Mouse (Mus musculus) bone marrow, adult 2 months (tissue): ENCODE measurements around the gene Ccdc113. TPM values are rescaled to one million over a fixed set of nuclear protein-coding genes. Genes with fewer than 3 reads are reported as not detected.

ENCODE experiments used
- H3K27ac ChIP-seq: fragments of 200-500 bp; 2 replicates; pipeline ENCODE4 v1.5.1; 2012; ENCODE audit warnings: low read depth, mild to moderate bottlenecking, control low read depth, inconsistent platforms, low read length; ENCODE audit not compliant: control insufficient read depth, poor library complexity, insufficient read depth
- H3K4me1 ChIP-seq: fragments of 200-500 bp; 2 replicates; pipeline ENCODE4 v1.6.1; 2011; ENCODE audit warnings: low read length; ENCODE audit not compliant: control insufficient read depth, insufficient read depth
- H3K4me3 ChIP-seq: fragments of 200-500 bp; replicated peaks from 2 replicates; pipeline ENCODE3; 2011; ENCODE audit warnings: mild to moderate bottlenecking, low read depth, low read length, control low read depth; ENCODE audit not compliant: control insufficient read depth
- CTCF ChIP-seq: fragments of 200-500 bp; IDR thresholded peaks from 2 replicates; pipeline ENCODE4 v1.5.1; 2011; ENCODE audit warnings: low read length, control low read depth; ENCODE audit not compliant: control insufficient read depth, insufficient read depth
- POLR2A ChIP-seq: fragments of 200-500 bp; IDR thresholded peaks from 2 replicates; pipeline ENCODE4 v1.6.1; 2011; ENCODE audit warnings: low read depth, mild to moderate bottlenecking, control low read depth, low read length, borderline replicate concordance; ENCODE audit not compliant: control insufficient read depth
- WGBS: fragments of 180-500 bp; shearing (Covaris S2); methylation state at CpG from one replicate; pipeline ENCODE4 v1.1.7; 2018; 5-methylcytosine and 5-hydroxymethylcytosine counted together
- polyA plus RNA-seq: library from polyadenylated mRNA; stranded (reverse); fragments of >200 nt; gene quantifications from 2 replicates; pipeline ENCODE4 v1.2.4, GENCODE M21; 2011; ENCODE audit warnings: low replicate concordance; ENCODE audit not compliant: missing spikeins, insufficient read depth, insufficient read length

The Ccdc113 gene
- polyA plus RNA-seq, 1 experiment, result not detected

DNA sequence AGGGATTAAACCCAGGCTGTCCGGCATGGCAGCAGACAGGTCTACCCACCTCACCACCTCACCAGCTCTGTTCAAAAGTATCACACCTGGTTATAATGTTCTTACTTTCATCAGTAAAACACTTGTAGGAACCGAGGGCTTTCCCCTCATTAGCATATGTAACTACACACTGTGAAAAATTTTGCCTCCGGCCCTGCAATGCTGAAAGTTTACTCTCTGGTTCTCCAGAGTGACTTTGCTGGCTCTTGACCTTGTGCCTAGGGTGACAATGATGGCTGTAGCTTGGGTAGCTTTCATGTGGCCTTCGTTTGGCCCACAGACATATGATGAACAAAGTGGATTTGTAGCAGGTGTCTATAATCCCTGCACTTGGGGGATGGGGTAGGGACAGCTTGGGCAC is 13.1 kb downstream of the Ccdc113 start:
- no peak overlapping the region for H3K4me3 ChIP-seq
- H3K27ac ChIP-seq, result no peak overlapping the region
- WGBS, result 71% methylated on average over 4 of the region's 4 CpGs
- H3K4me1 ChIP-seq, result no peaks in the 10 kb centered on the region
- TF ChIP-seq POLR2A (no peak), CTCF (no peak)

DNA sequence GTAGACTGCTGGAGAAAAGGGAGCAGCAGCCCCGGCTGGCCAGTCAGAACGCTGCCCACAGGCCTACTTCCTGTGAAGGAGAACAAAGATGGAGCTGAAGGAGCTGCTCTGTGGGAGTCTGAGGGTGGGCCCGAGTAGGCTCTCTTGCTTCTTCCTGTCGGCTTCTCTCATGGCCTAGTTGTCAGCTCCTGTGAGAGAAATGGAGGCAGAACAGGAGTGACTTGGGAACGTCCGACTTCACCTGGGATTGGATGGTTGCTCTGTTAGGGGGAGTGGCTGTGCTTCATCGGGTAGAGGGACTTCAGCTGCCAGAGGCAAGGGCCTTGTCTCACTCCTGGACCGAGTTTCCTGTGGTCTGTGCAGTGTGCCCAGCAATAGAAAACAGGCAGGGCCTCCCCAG is 14.0 kb downstream of the Ccdc113 start:
- H3K4me3 ChIP-seq, result no peak overlapping the region
- TF ChIP-seq CTCF (no peak), POLR2A (no peak)
- 66% methylated on average over 8 of the region's 8 CpGs for WGBS
- no peaks in the 10 kb centered on the region for H3K4me1 ChIP-seq
- H3K27ac ChIP-seq, result no peak overlapping the region

DNA sequence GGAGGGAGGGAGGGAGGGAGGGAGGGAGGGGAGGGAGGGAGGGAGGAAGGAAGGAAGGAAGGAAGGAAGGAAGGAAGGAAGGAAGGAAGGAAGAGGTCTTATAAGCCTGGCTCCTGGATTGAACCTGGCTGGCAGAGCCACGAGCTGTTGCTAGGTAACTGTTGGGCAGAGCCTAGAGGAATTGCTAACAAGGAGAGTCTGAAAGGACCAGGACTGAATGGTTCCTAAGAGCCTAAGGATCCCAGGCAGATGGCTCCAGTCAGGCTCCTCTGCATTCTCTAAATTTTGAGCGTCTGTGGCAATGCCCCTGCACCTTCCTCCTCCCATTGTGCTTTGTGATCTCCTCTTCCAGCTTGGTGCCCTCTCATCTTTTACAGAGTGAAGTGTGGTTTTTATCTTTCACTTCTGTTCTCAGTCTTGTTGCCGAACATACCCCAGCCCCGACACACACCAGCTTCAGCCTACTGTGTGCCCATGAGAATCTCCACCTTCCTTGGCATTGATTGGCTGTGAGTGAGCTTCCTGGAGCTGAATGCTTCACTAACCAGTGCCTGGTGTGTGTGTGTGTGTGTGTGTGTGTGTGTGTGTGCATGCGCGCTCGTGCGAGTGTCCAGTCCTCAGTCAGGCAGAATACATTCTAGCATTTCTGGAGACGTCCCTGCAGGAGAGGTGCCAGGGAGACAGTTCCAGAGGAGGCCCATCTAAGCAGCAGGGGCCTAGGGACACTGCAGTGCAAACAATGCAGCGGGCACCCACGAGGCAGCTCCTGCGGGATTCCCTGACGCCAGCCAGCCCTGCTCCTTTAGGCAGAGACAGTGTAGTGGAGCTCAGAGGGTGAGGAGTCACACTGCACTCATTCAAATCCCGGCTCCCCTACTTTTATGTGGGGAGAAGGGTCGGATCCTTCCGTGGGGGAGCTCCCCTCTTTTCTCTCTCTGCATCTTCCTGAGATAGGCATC is 16.3 kb downstream of the Ccdc113 start:
- 73% methylated on average over 16 of the region's 16 CpGs for WGBS
- no peaks in the 10 kb centered on the region for H3K4me1 ChIP-seq
- no peak overlapping the region for H3K4me3 ChIP-seq
- H3K27ac ChIP-seq, result no peak overlapping the region
- TF ChIP-seq CTCF, result no peak
- TF ChIP-seq POLR2A, result no peak

DNA sequence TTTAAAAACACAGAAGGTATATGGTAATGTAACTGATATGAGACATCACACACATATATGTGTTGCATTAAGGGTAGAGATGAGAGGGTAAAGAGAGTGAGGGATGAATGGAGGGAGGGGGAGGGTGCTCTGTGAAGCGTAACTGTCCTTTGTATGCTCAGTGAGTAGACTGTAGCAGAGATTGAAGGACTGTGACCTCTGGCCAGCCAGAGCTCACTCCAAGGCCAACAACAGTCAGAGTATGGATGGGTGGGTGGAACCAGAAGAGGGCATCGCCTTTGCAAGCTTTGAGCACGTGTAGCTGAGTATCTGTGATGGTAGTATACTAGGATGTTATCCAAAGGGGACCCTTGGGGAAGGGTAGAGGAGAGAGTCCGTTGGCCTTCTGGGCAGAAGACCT is 17.7 kb downstream of the Ccdc113 start:
- 74% methylated on average over 4 of the region's 4 CpGs for WGBS
- TF ChIP-seq CTCF, result no peak
- no peak for TF ChIP-seq POLR2A

DNA sequence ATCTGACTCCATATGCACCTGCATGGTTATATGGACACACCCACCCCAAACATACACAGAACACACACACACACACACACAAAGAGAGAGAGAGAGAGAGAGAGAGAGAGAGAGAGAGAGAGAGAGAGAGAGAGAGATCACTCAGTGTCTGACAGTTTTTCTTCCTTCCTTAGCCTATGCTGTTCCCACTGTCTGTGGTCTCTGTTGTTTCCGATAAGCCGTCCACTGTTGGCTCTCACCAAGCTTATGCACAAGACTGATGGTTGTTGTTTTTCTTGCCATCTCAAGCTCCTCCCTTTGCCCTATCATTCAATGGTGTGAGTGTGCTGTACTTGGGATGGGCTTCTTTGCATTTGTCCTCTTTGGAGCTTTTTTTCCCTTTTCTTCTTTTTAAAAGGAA is 22.1 kb downstream of the Ccdc113 start:
- WGBS, result 81% methylated on average over 2 of the region's 2 CpGs
- TF ChIP-seq POLR2A (no peak), CTCF (no peak)
- H3K27ac ChIP-seq, result no peak overlapping the region
- H3K4me1 ChIP-seq, result no peaks in the 10 kb centered on the region
- H3K4me3 ChIP-seq, result no peak overlapping the region

More for the DNA sequence above, 17.7 kb downstream of the Ccdc113 start:
- H3K4me3 ChIP-seq, result no peak overlapping the region
- no peaks in the 10 kb centered on the region for H3K4me1 ChIP-seq
- H3K27ac ChIP-seq, result no peak overlapping the region

DNA sequence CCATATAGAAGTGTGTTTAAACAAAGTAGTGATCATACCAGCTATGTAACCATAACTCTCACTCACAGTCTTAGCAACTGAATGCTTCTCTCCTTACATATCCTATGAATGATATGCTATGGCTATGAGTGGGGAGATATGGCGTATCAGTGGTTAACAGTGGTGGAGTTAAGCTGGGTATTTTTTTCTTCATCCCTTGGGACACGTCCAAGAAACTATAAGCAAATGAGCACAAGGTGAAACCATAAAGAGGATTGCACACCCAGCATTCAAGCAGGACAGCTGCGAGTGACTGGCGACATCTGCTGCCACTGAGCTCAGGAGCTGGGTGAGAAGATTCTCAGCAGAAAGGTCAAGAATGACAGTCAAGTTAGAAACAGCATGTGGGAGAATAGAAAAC is 32.3 kb downstream of the Ccdc113 start:
- TF ChIP-seq POLR2A (no peak), CTCF (no peak)
- WGBS, result 69% methylated on average over 4 of the region's 4 CpGs
- H3K4me3 ChIP-seq, result no peak overlapping the region
- no peak overlapping the region for H3K27ac ChIP-seq
- no peaks in the 10 kb centered on the region; the same call in 1 of the 2 replicates for H3K4me1 ChIP-seq

DNA sequence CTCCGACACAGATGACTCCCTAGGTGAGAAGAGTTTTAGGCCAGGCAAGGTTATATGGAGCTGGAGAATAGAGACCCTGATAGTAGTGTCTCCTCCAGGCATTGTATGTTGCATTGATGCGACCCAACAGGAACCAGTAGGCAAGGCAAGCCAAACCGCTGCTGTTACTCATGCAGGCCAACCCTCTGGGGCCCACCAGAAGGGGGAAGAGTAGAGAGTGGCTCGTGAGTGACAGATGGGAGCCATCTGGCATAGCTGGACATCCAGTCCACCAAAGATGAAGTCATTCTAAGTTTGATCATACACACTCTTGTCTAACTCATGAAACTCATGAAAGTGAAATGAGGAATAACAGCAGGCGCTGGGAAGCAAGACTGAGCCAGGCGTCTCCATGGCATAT is 32.9 kb downstream of the Ccdc113 start:
- no peak overlapping the region for H3K4me3 ChIP-seq
- WGBS, result 75% methylated on average over 6 of the region's 6 CpGs
- no peak for TF ChIP-seq POLR2A
- no peak for TF ChIP-seq CTCF
- H3K4me1 ChIP-seq, result no peaks in the 10 kb centered on the region; the same call in 1 of the 2 replicates
- H3K27ac ChIP-seq, result no peak overlapping the region

DNA sequence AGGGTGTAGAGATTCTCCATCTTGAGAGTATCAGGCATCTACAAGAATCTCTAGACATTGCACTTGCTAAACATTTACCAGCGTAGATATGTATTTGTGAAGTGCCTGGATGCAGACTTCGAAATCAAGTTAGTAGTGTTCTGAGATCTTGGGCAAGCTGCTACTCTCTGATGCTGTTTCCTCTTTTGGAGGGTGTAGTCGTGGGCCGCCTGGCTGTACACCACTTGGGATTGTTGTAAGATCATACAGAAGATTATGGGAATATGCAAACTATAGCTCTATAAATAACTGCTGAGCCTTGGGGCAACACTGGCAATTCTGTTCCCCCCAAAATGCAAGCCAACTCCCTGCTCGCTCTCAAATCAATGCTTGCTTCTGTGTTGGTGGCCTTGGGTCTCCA is 39.3 kb downstream of the Ccdc113 start:
- Histone ChIP-seq H3K27ac (no peak overlapping the region), H3K4me1 (no peaks in the 10 kb centered on the region), H3K4me3 (no peak overlapping the region)
- WGBS, result 61% methylated on average over 5 of the region's 5 CpGs
- no peak for TF ChIP-seq CTCF
- TF ChIP-seq POLR2A, result no peak
